8 mouse cellular contexts compared by ENCODE assay signal in genomic region chr11:106487733-106488115, GRCm38 (mm10). TPM values are rescaled to one million over a fixed set of nuclear protein-coding genes. Genes with fewer than 3 reads are reported as not detected.
DNase-seq lines count a peak whose midpoint lies in the region; ATAC-seq and TF ChIP-seq lines count a peak whose summit lies in the region.

Ern1 (minus strand) TSS chr11:106487852.

- peak; percentile 99 for DNase-seq in B cell, adult 2 months
- peak; percentile 97 for DNase-seq in brain, adult 2 months (ENCODE audit: low read depth, low spot score)
- DNase-seq in heart, adult 9 months (ENCODE audit: low spot score in 2 of 2): peak; percentile 95
- peak; percentile 94 for DNase-seq in limb, embryonic 14.5 days (ENCODE audit: low spot score)
- DNase-seq in spleen, adult 2 months (ENCODE audit: low read depth in 1 of 2, low spot score in 2 of 2): peak; percentile 81 to 93

- TF ChIP-seq CTCF in embryonic fibroblast, embryonic 13.5 days (IDR thresholded peaks at IDR 0.05; ENCODE audit: borderline replicate concordance, insufficient read depth, low read length): no peak
- no peak for TF ChIP-seq CTCF in spleen, adult 2 months (IDR thresholded peaks at IDR 0.05; ENCODE audit: extremely low read depth, insufficient read depth, insufficient read length, insufficient replicate concordance)

- H3K27me3 ChIP-seq in kidney, embryonic 14.5 days (ENCODE audit: control insufficient read depth, insufficient read depth, low read length): no peaks in the 10 kb centered on the region
- H3K27me3 ChIP-seq in limb, embryonic 14.5 days (ENCODE audit: control insufficient read depth, insufficient read depth, low read length): no peaks in the 10 kb centered on the region
- H3K27me3 ChIP-seq in midbrain, embryonic 16.5 days (ENCODE audit: control insufficient read depth, insufficient read depth, low read depth, low read length): no peaks in the 10 kb centered on the region
- H3K27me3 ChIP-seq in spleen, adult 2 months (ENCODE audit: control insufficient read depth, insufficient read depth, low read length): peaks cover 9% of the 10 kb centered on the region

- no peaks in the 10 kb centered on the region for H3K36me3 ChIP-seq in kidney, embryonic 14.5 days (ENCODE audit: control insufficient read depth, insufficient read depth, low read length)
- no peaks in the 10 kb centered on the region for H3K36me3 ChIP-seq in limb, embryonic 14.5 days (ENCODE audit: control insufficient read depth, insufficient read depth, low read length)
- H3K36me3 ChIP-seq in midbrain, embryonic 16.5 days (ENCODE audit: control insufficient read depth, insufficient read depth, low read length): no peaks in the 10 kb centered on the region
- no peaks in the 10 kb centered on the region for H3K36me3 ChIP-seq in spleen, adult 2 months (ENCODE audit: control insufficient read depth, insufficient read depth, low read length)

- peak within 1 kb of the TSS; percentile 87 for H3K4me2 ChIP-seq in kidney, embryonic 14.5 days (replicated peaks; ENCODE audit: low read depth, low read length)
- H3K4me2 ChIP-seq in limb, embryonic 14.5 days (replicated peaks; ENCODE audit: low read depth, low read length, severe bottlenecking): peak within 1 kb of the TSS; percentile 67
- H3K4me2 ChIP-seq in midbrain, embryonic 16.5 days (ENCODE audit: low read length): peak within 1 kb of the TSS; percentile 92

- ATAC-seq in kidney, embryonic 14.5 days (ENCODE audit: low FRiP score, low TSS enrichment): peak; percentile 96
- ATAC-seq in limb, embryonic 14.5 days (ENCODE audit: low FRiP score, low read depth): peak; percentile 96
- ATAC-seq in midbrain, embryonic 16.5 days: peak; percentile 97

- WGBS in kidney, embryonic 14.5 days: under 1% methylated on average over 28 of the region's 28 CpGs
- WGBS in limb, embryonic 14.5 days: 0% methylated on average over 24 of the region's 28 CpGs
- 1% methylated on average over 28 of the region's 28 CpGs for WGBS in midbrain, embryonic 16.5 days
- whole genome bisulfite sequencing in spleen, adult 2 months: 0% methylated on average over 28 of the region's 28 CpGs

- peak within 1 kb of the TSS; percentile 82 for H3K9ac ChIP-seq in kidney, embryonic 14.5 days (ENCODE audit: low read depth, low read length)
- H3K9ac ChIP-seq in limb, embryonic 14.5 days (ENCODE audit: low read depth, low read length, severe bottlenecking): peak within 1 kb of the TSS; percentile 81
- H3K9ac ChIP-seq in midbrain, embryonic 16.5 days (ENCODE audit: low read depth, low read length): peak within 1 kb of the TSS; percentile 89

- peak; percentile 96 for TF ChIP-seq POLR2A in embryonic fibroblast, embryonic 13.5 days (IDR thresholded peaks at IDR 0.05; ENCODE audit: low read depth, low read length)
- no peak for TF ChIP-seq POLR2A in limb, embryonic 14.5 days (IDR thresholded peaks at IDR 0.05; ENCODE audit: borderline replicate concordance, extremely low read depth, insufficient read depth, insufficient read length)
- TF ChIP-seq POLR2A in spleen, adult 2 months (IDR thresholded peaks at IDR 0.05; ENCODE audit: low read depth, low read length): peak; percentile 91

- peaks cover 1% of the 10 kb centered on the region for H3K4me1 ChIP-seq in embryonic fibroblast, embryonic 13.5 days (ENCODE audit: control insufficient read depth, insufficient read depth, low read length)
- peaks cover 7% of the 10 kb centered on the region; the same call in 1 of the 2 replicates for H3K4me1 ChIP-seq in kidney, embryonic 14.5 days (ENCODE audit: control insufficient read depth, insufficient read depth, low read length)
- peaks cover 15% of the 10 kb centered on the region for H3K4me1 ChIP-seq in limb, embryonic 14.5 days (ENCODE audit: control insufficient read depth, insufficient read depth, low read length)
- peaks cover 9% of the 10 kb centered on the region for H3K4me1 ChIP-seq in midbrain, embryonic 16.5 days (ENCODE audit: control insufficient read depth, insufficient read depth, low read length)
- no peaks in the 10 kb centered on the region for H3K4me1 ChIP-seq in spleen, adult 2 months (ENCODE audit: control insufficient read depth, insufficient read depth, insufficient read length)

- peak within 1 kb of the TSS; percentile 41; the same call in 1 of the 2 replicates for H3K27ac ChIP-seq in embryonic fibroblast, embryonic 13.5 days (ENCODE audit: insufficient read depth, low read length)
- H3K27ac ChIP-seq in kidney, embryonic 14.5 days (ENCODE audit: low read depth, low read length): peak within 1 kb of the TSS; percentile 93
- H3K27ac ChIP-seq in limb, embryonic 14.5 days (replicated peaks; ENCODE audit: low read depth, low read length): peak within 1 kb of the TSS; percentile 78
- H3K27ac ChIP-seq in midbrain, embryonic 16.5 days (ENCODE audit: low read length): peak within 1 kb of the TSS; percentile 80
- peak within 1 kb of the TSS; percentile 48 for H3K27ac ChIP-seq in spleen, adult 2 months (ENCODE audit: insufficient read depth, low read length)

- H3K9me3 ChIP-seq in kidney, embryonic 14.5 days (ENCODE audit: control insufficient read depth, low read length): no peaks in the 10 kb centered on the region
- H3K9me3 ChIP-seq in limb, embryonic 14.5 days (ENCODE audit: control insufficient read depth, low read length): no peaks in the 10 kb centered on the region
- H3K9me3 ChIP-seq in midbrain, embryonic 16.5 days (replicated peaks; ENCODE audit: control insufficient read depth, low read length, poor library complexity, severe bottlenecking): no peaks in the 10 kb centered on the region

- H3K4me3 ChIP-seq in embryonic fibroblast, embryonic 13.5 days (ENCODE audit: insufficient read depth, low read length): peak within 1 kb of the TSS; percentile 96
- H3K4me3 ChIP-seq in kidney, embryonic 14.5 days (ENCODE audit: low read length): peak within 1 kb of the TSS; percentile 94
- peak within 1 kb of the TSS; percentile 98 for H3K4me3 ChIP-seq in limb, embryonic 14.5 days (replicated peaks; ENCODE audit: low read length)
- peak within 1 kb of the TSS; percentile 97 for H3K4me3 ChIP-seq in midbrain, embryonic 16.5 days (ENCODE audit: low read depth, low read length)
- H3K4me3 ChIP-seq in spleen, adult 2 months (ENCODE audit: extremely low read depth, insufficient read depth, insufficient read length): peak within 1 kb of the TSS; percentile 80

RNA-seq across cellular contexts. Expression of gene Ern1, which starts in this region (rescaled TPM):
- polyA plus RNA-seq in embryonic fibroblast, embryonic 13.5 days (2011; ENCODE audit: insufficient read length, low read depth, missing spikeins): 9.3 and 10.9 TPM in 2 replicates
- 4.0 and 9.0 TPM in 2 replicates for polyA plus RNA-seq in kidney, embryonic 14.5 days (2014; fragmentation: Nextera tagmentation; extraction: Ambion mirVana)
- 12.5 and 15.1 TPM in 2 replicates for polyA plus RNA-seq in limb, embryonic 14.5 days (2012; rRNA removed)
- 6.4 and 7.8 TPM in 2 replicates for polyA plus RNA-seq in limb, embryonic 14.5 days (2014; fragmentation: Nextera tagmentation; extraction: Ambion mirVana)
- polyA plus RNA-seq in midbrain, embryonic 16.5 days (2015; fragmentation: Nextera tagmentation; extraction: Ambion mirVana): 4.8 and 5.9 TPM in 2 replicates
- polyA plus RNA-seq in spleen, adult 2 months (2012; rRNA removed): 12.7 and 18.1 TPM in 2 replicates

Comparison
In these comparisons a context has a peak if more than half of its experiments do, and no peak if none do; other contexts are left out.
1. Peak in every context shown above with its lines: DNase-seq, ATAC-seq, H3K4me3 ChIP-seq and H3K27ac ChIP-seq.
2. H3K27ac ChIP-seq: peak in every context shown above with its lines; median percentile 93 in kidney, embryonic 14.5 days; 80 in midbrain, embryonic 16.5 days; 78 in limb, embryonic 14.5 days; 48 in spleen, adult 2 months; 41 in embryonic fibroblast, embryonic 13.5 days.